Mouse (Mus musculus): Measurements from ENCODE around the gene Mlph.

DNA sequence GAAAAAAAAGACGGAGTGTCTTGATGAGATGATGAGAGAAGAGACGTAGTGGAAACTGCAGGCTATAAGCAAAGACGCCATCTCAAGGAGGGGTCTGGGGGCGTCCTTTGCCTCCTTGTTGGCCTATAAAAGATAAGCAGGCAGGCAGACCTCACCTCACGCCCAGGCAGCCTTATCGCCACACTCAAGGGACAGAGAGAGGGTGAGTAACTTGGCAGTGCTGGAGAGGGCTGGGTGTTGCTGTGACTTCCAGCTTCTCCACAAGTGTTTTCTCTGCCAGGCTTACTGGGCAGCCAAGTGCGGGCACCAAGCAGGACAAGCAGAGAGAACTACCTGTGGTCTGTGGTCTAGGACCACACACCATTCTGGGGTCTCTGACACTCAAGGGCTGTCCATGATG is 36.8 kb downstream of the Mlph start:
- no peak for TF ChIP-seq E2F4 (IDR thresholded peaks at IDR 0.05; ENCODE audit: borderline replicate concordance, low read depth, low read length)
- TF ChIP-seq CTCF (IDR thresholded peaks at IDR 0.05 in 2 of 3, conservative IDR thresholded peaks at IDR 0.05 in 1 of 3; ENCODE audit: control insufficient read depth in 1 of 3, insufficient read depth in 1 of 3, low read depth in 2 of 3, low read length in 3 of 3, poor library complexity in 1 of 3, severe bottlenecking in 1 of 3), result no peak
- no peak for TF ChIP-seq NRF1 (IDR thresholded peaks at IDR 0.05; ENCODE audit: insufficient read depth, low read depth, low read length, poor library complexity, severe bottlenecking)
- TF ChIP-seq CHD2 (IDR thresholded peaks at IDR 0.05; ENCODE audit: low read length), result no peak
- no peak for TF ChIP-seq ZMIZ1 (IDR thresholded peaks at IDR 0.05; ENCODE audit: low read depth, low read length)
- no peak for TF ChIP-seq SIN3A (IDR thresholded peaks at IDR 0.05; ENCODE audit: low read length)
- no peak for TF ChIP-seq POLR2A (IDR thresholded peaks at IDR 0.05; ENCODE audit: control insufficient read depth in 1 of 2, insufficient read depth in 1 of 2, low read depth in 1 of 2, low read length in 2 of 2, poor library complexity in 1 of 2)
- no peak for TF ChIP-seq MXI1 (IDR thresholded peaks at IDR 0.05; ENCODE audit: low read depth, low read length)
- TF ChIP-seq RAD21 (IDR thresholded peaks at IDR 0.05; ENCODE audit: low read depth, low read length), result no peak
- TF ChIP-seq GABPA (IDR thresholded peaks at IDR 0.05; ENCODE audit: low read depth, low read length), result no peak
- no peak for TF ChIP-seq TCF12 (IDR thresholded peaks at IDR 0.05; ENCODE audit: low read depth, low read length)
- no peak for TF ChIP-seq EP300 (IDR thresholded peaks at IDR 0.05; ENCODE audit: low read depth in 1 of 2, low read length in 2 of 2)
- TF ChIP-seq SMC3 (IDR thresholded peaks at IDR 0.05; ENCODE audit: low read depth, low read length), result no peak

Data from MEL (cell line).